Mouse (Mus musculus) bone marrow, adult 2 months (tissue): ENCODE measurements around the gene Cldn19. TPM values are rescaled to one million over a fixed set of nuclear protein-coding genes. Genes with fewer than 3 reads are reported as not detected.

Experiments used
- H3K27ac ChIP-seq: fragments of 200-500 bp; 2 replicates; pipeline ENCODE4 v1.5.1; 2012; ENCODE audit warnings: low read depth, mild to moderate bottlenecking, control low read depth, inconsistent platforms, low read length; ENCODE audit not compliant: control insufficient read depth, poor library complexity, insufficient read depth
- H3K4me1 ChIP-seq: fragments of 200-500 bp; 2 replicates; pipeline ENCODE4 v1.6.1; 2011; ENCODE audit warnings: low read length; ENCODE audit not compliant: control insufficient read depth, insufficient read depth
- H3K4me3 ChIP-seq: fragments of 200-500 bp; replicated peaks from 2 replicates; pipeline ENCODE3; 2011; ENCODE audit warnings: mild to moderate bottlenecking, low read depth, low read length, control low read depth; ENCODE audit not compliant: control insufficient read depth
- CTCF ChIP-seq: fragments of 200-500 bp; IDR thresholded peaks from 2 replicates; pipeline ENCODE4 v1.5.1; 2011; ENCODE audit warnings: low read length, control low read depth; ENCODE audit not compliant: control insufficient read depth, insufficient read depth
- POLR2A ChIP-seq: fragments of 200-500 bp; IDR thresholded peaks from 2 replicates; pipeline ENCODE4 v1.6.1; 2011; ENCODE audit warnings: low read depth, mild to moderate bottlenecking, control low read depth, low read length, borderline replicate concordance; ENCODE audit not compliant: control insufficient read depth
- WGBS: fragments of 180-500 bp; shearing (Covaris S2); methylation state at CpG from one replicate; pipeline ENCODE4 v1.1.7; 2018; 5-methylcytosine and 5-hydroxymethylcytosine counted together
- polyA plus RNA-seq: library from polyadenylated mRNA; stranded (reverse); fragments of >200 nt; gene quantifications from 2 replicates; pipeline ENCODE4 v1.2.4, GENCODE M21; 2011; ENCODE audit warnings: low replicate concordance; ENCODE audit not compliant: missing spikeins, insufficient read depth, insufficient read length

Gene Cldn19
- polyA plus RNA-seq, 1 experiment: 1.2 TPM

DNA sequence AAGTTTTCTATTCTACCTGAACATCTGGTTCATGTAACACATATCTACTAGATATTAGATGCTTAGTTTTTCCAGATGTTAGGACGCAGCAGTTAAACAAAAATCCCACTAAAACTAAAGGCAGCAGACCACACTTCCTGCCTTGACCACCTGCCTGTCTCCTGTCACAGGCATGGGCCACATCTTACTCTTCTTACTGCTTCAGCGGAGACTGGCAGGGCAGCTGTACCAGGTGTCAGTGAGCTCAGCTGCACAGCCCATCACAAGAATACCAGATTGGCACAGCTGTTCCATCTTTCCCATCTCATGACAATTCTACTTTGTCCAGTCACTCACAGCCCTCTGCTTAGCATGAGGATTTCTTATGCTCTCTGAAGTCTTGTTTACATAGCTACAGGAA lies 42.1 kb downstream of the Cldn19 start:
- no peak overlapping the region for H3K27ac ChIP-seq
- no peak overlapping the region for H3K4me3 ChIP-seq
- TF ChIP-seq POLR2A: no peak
- TF ChIP-seq CTCF: no peak
- no peaks in the 10 kb centered on the region for H3K4me1 ChIP-seq
- 61% methylated on average over 2 of the region's 2 CpGs for whole genome bisulfite sequencing

DNA sequence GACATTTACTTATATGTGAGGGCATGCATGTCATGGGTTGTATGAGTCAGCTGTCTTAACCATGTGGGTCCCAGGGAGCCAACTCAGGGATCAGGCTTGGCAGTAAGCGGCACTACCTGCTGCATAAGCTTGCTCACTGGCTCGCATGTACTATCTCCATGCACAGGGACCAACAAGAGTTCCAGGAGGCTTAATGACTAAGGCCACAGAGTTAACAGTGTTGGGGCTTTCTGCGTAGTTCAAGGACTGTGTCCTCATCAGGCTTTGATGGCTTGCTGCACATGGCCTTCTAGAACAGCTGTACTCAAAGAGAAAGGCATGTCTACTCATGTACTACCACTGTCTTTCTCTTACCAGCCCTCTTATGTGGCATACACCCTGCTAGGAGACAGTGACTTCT lies 45.5 kb downstream of the Cldn19 start:
- Histone ChIP-seq H3K27ac (no peak overlapping the region), H3K4me1 (no peaks in the 10 kb centered on the region), H3K4me3 (no peak overlapping the region)
- 87% methylated on average over 3 of the region's 3 CpGs for WGBS
- TF ChIP-seq CTCF (no peak), POLR2A (no peak)

DNA sequence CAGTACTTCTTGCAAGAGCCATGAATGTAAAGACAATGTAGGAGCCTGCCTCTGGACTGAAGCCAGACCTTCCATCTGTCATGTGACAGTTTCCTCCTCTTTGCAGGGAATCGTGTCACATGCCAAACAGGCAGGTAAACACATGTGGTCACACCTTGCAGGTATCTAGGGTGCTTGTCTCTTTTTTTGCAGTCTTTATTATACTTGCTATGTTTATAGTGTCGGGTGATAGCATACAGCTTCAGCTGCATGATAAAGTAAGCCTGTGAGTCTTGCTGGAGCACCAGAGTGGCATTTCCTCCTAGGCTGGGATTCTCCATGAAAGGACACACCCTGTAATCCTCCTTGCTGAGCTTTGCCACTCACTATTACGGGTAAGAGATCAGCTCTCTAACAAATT lies 46.6 kb downstream of the Cldn19 start:
- TF ChIP-seq POLR2A: no peak
- TF ChIP-seq CTCF: no peak
- 76% methylated on average over 3 of the region's 3 CpGs for WGBS
- Histone ChIP-seq H3K4me3 (no peak overlapping the region), H3K27ac (no peak overlapping the region), H3K4me1 (no peaks in the 10 kb centered on the region)

DNA sequence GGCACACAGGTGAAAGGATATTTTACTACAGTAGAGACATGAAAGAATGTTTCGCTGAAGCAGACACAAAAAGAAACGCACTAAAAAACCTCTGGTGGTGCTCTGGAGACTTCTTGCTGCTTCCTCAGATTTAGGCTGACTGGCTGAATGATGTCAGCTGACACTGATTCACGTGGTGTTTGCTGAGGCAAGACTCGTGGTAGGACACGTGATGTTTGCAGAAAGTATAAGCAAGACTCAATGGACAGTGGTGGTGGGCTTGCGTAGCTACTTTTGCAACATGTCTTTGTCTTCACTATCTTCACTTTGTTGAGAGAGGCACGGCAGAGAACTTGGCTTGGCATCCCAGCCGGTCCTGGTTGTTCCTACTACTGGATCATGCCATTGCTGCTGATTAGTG lies 48.1 kb downstream of the Cldn19 start:
- Histone ChIP-seq H3K4me1 (no peaks in the 10 kb centered on the region), H3K4me3 (no peak overlapping the region), H3K27ac (no peak overlapping the region)
- TF ChIP-seq POLR2A: no peak
- TF ChIP-seq CTCF: no peak
- WGBS: 78% methylated on average over 8 of the region's 8 CpGs

DNA sequence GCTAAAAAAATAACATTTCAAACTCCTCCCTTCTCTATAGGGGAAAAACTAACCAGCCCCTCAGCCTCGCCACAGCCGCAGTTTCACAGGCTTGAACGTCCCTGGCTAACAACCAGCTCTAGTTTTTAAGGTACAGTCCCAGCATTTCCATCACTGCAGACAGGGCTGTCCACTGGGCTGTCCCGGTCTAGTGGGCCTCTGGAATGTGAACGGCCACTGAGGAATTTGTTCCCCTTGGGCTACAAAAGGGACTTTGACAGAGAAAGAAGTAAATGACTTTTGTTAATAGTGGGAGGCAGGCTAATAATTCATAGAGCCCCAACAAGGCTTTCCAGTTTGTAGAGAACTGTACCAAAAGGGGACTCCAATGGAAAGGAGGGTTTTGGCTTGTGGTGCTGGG lies 50.2 kb downstream of the Cldn19 start:
- 87% methylated on average over 5 of the region's 5 CpGs for WGBS
- no peaks in the 10 kb centered on the region for H3K4me1 ChIP-seq
- H3K27ac ChIP-seq: no peak overlapping the region
- TF ChIP-seq CTCF (no peak), POLR2A (no peak)
- no peak overlapping the region for H3K4me3 ChIP-seq

Other genes starting within 250 kb of the Cldn19 start
- gene Slc2a1, start 146.7 kb upstream of the Cldn19 start, polyA plus RNA-seq: 6.7 and 20.9 TPM in 2 replicates
- gene Zfp691, start 81.2 kb upstream of the Cldn19 start, polyA plus RNA-seq: 5.8 TPM in 2 replicates
- 173 and 189 TPM in 2 replicates for gene Ermap, start 65.4 kb upstream of the Cldn19 start, polyA plus RNA-seq
- gene Svbp, start 60.1 kb upstream of the Cldn19 start, polyA plus RNA-seq: 46.6 and 64.0 TPM in 2 replicates
- gene Tmem269, start 37.2 kb upstream of the Cldn19 start, polyA plus RNA-seq: not detected in 2 replicates
- 2.4 and 5.0 TPM in 2 replicates for gene AU022252, start 22.7 kb upstream of the Cldn19 start, polyA plus RNA-seq
- gene P3h1, start 22.5 kb upstream of the Cldn19 start, polyA plus RNA-seq: 3.7 and 7.0 TPM in 2 replicates
- gene Ybx1, start 39.2 kb downstream of the Cldn19 start, polyA plus RNA-seq: 212 and 389 TPM in 2 replicates
- gene Ppih, start 65.1 kb downstream of the Cldn19 start, polyA plus RNA-seq: 45.5 and 99.6 TPM in 2 replicates
- 2.3 and 3.7 TPM in 2 replicates for gene Ccdc30, start 160.1 kb downstream of the Cldn19 start, polyA plus RNA-seq
- 5.5 and 9.8 TPM in 2 replicates for gene Ppcs, start 167.0 kb downstream of the Cldn19 start, polyA plus RNA-seq
- gene Zmynd12, start 167.4 kb downstream of the Cldn19 start, polyA plus RNA-seq: 3.3 TPM in 1 of 2 replicates, not detected in the other
- not detected in 2 replicates for gene Rimkla, start 237.2 kb downstream of the Cldn19 start, polyA plus RNA-seq